Mouse (Mus musculus): ENCODE measurements around the gene Cops4. TPM values are rescaled to one million over a fixed set of nuclear protein-coding genes. Genes with fewer than 3 reads are reported as not detected.
A peak's percentile ranks its signal among the peaks of the same experiment; 100 is the strongest.

Gene Cops4
- 132 TPM for polyA plus RNA-seq (2021)

GRCm38 (mm10) chr5:100518049-100519026 is at the start of gene Cops4:
Cops4 (plus strand) TSS chr5:100518309.
- peak; percentile 95 for ATAC-seq
- peak; percentile 97 for DNase-seq (ENCODE audit: low read depth, low spot score)
- H3K27me3 ChIP-seq = no peaks in the 10 kb centered on the region
- ChIA-PET POLR2A (interaction anchor here (0.7 to 1.4 kb wide), 5 partner anchors 12 to 105 kb away, joined by 3 to 5 read pairs (median 3); partner anchors contain the start of gene Lin54), CTCF (interaction anchor here (0.9 to 3.0 kb wide), 7 partner anchors 10 to 117 kb away, joined by 3 to 11 read pairs (median 3); no protein-coding TSS in a partner anchor)
- in situ Hi-C loops (cut with MboI; ENCODE audit: low pct_unique_long_range_greater_than_20kb) = loop anchor here (5.0 kb wide), 1 partner anchor 86 kb away; no protein-coding TSS in a partner anchor
- TF ChIP-seq CTCF (IDR thresholded peaks at IDR 0.05) = no peak

GRCm38 (mm10) chr5:100476328-100476727 is 41.8 kb upstream of the Cops4 start:
- ChIA-PET CTCF (interaction anchor here (0.7 to 4.4 kb wide), 5 partner anchors 11 to 66 kb away, joined by 3 to 19 read pairs (median 3); no protein-coding TSS in a partner anchor), POLR2A (interaction anchor here (1.3 to 1.4 kb wide), 2 partner anchors 10 to 28 kb away, joined by 3 to 5 read pairs; no protein-coding TSS in a partner anchor)
- DNase-seq (ENCODE audit: low read depth, low spot score) (no peak), ATAC-seq (no peak)
- in situ Hi-C loops (cut with MboI; ENCODE audit: low pct_unique_long_range_greater_than_20kb) = no loop called here
- no peaks in the 10 kb centered on the region for H3K27me3 ChIP-seq
- TF ChIP-seq CTCF (IDR thresholded peaks at IDR 0.05) = peak; percentile 68

- ChIA-PET POLR2A (no interaction called here), CTCF (interaction anchor here (1.9 to 4.4 kb wide), 2 partner anchors 9 to 13 kb away, joined by 6 to 19 read pairs; no protein-coding TSS in a partner anchor)
- ATAC-seq = no peak
- no peaks in the 10 kb centered on the region for H3K27me3 ChIP-seq
- in situ Hi-C loops (cut with MboI; ENCODE audit: low pct_unique_long_range_greater_than_20kb) = no loop called here
- TF ChIP-seq CTCF (IDR thresholded peaks at IDR 0.05) = no peak
- DNase-seq (ENCODE audit: low read depth, low spot score) = no peak
Observed at GRCm38 (mm10) chr5:100477604-100478003, 40.5 kb upstream of the Cops4 start.

GRCm38 (mm10) chr5:100483569-100483968 is 34.5 kb upstream of the Cops4 start:
- no peak for ATAC-seq
- no peak for DNase-seq (ENCODE audit: low read depth, low spot score)
- in situ Hi-C loops (cut with MboI; ENCODE audit: low pct_unique_long_range_greater_than_20kb) = no loop called here
- H3K27me3 ChIP-seq = no peaks in the 10 kb centered on the region
- POLR2A ChIA-PET = no interaction called here
- CTCF ChIA-PET = interaction anchor here (1.3 to 1.4 kb wide), 2 partner anchors 10 to 12 kb away, joined by 4 to 6 read pairs; no protein-coding TSS in a partner anchor
- TF ChIP-seq CTCF (IDR thresholded peaks at IDR 0.05) = no peak

- no peaks in the 10 kb centered on the region for H3K27me3 ChIP-seq
- ATAC-seq (no peak), DNase-seq (ENCODE audit: low read depth, low spot score) (no peak)
- ChIA-PET CTCF (interaction anchor here (0.9 to 1.6 kb wide), 2 partner anchors 10 to 55 kb away, joined by 3 to 6 read pairs; no protein-coding TSS in a partner anchor), POLR2A (no interaction called here)
- in situ Hi-C loops (cut with MboI; ENCODE audit: low pct_unique_long_range_greater_than_20kb) = no loop called here
- TF ChIP-seq CTCF (IDR thresholded peaks at IDR 0.05) = no peak
Observed at GRCm38 (mm10) chr5:100487120-100487519, 31.0 kb upstream of the Cops4 start.

- no peak for TF ChIP-seq CTCF (IDR thresholded peaks at IDR 0.05)
- POLR2A ChIA-PET = no interaction called here
- DNase-seq (ENCODE audit: low read depth, low spot score) (no peak), ATAC-seq (no peak)
- CTCF ChIA-PET = interaction anchor here (1.0 kb wide), 1 partner anchor 14 kb away, joined by 3 read pairs; no protein-coding TSS in a partner anchor
- in situ Hi-C loops (cut with MboI; ENCODE audit: low pct_unique_long_range_greater_than_20kb) = no loop called here
- no peaks in the 10 kb centered on the region for H3K27me3 ChIP-seq
Observed at GRCm38 (mm10) chr5:100488231-100488630, 29.9 kb upstream of the Cops4 start.

GRCm38 (mm10) chr5:100489340-100489739 is 28.8 kb upstream of the Cops4 start:
- no peak for DNase-seq (ENCODE audit: low read depth, low spot score)
- ChIA-PET POLR2A (no interaction called here), CTCF (interaction anchor here (1.0 to 4.0 kb wide), 2 partner anchors 12 to 15 kb away, joined by 3 to 19 read pairs; no protein-coding TSS in a partner anchor)
- TF ChIP-seq CTCF (IDR thresholded peaks at IDR 0.05) = no peak
- H3K27me3 ChIP-seq = no peaks in the 10 kb centered on the region
- no peak for ATAC-seq
- in situ Hi-C loops (cut with MboI; ENCODE audit: low pct_unique_long_range_greater_than_20kb) = no loop called here

- DNase-seq (ENCODE audit: low read depth, low spot score) = no peak
- in situ Hi-C loops (cut with MboI; ENCODE audit: low pct_unique_long_range_greater_than_20kb) = no loop called here
- peak; percentile 20 for ATAC-seq
- ChIA-PET CTCF (interaction anchor here (1.1 to 4.0 kb wide), 4 partner anchors 10 to 55 kb away, joined by 3 to 19 read pairs (median 8); no protein-coding TSS in a partner anchor), POLR2A (no interaction called here)
- no peaks in the 10 kb centered on the region for H3K27me3 ChIP-seq
- TF ChIP-seq CTCF (IDR thresholded peaks at IDR 0.05) = no peak
Observed at GRCm38 (mm10) chr5:100491704-100492103, 26.4 kb upstream of the Cops4 start.

- TF ChIP-seq CTCF (IDR thresholded peaks at IDR 0.05) = no peak
- DNase-seq (ENCODE audit: low read depth, low spot score) (no peak), ATAC-seq (peak; percentile 80)
- H3K27me3 ChIP-seq = no peaks in the 10 kb centered on the region
- ChIA-PET CTCF (interaction anchor here (1.1 to 1.6 kb wide), 3 partner anchors 8 to 38 kb away, joined by 4 to 6 read pairs (median 4); partner anchors contain the start of gene Cops4), POLR2A (interaction anchor here (0.6 to 1.3 kb wide), 3 partner anchors 30 to 69 kb away, joined by 3 to 8 read pairs (median 3); no protein-coding TSS in a partner anchor)
- in situ Hi-C loops (cut with MboI; ENCODE audit: low pct_unique_long_range_greater_than_20kb) = no loop called here
Observed at GRCm38 (mm10) chr5:100498436-100499180, 19.5 kb upstream of the Cops4 start.

- in situ Hi-C loops (cut with MboI; ENCODE audit: low pct_unique_long_range_greater_than_20kb) = no loop called here
- POLR2A ChIA-PET = interaction anchor here (0.6 to 1.3 kb wide), 3 partner anchors 29 to 70 kb away, joined by 3 to 8 read pairs (median 3); no protein-coding TSS in a partner anchor
- CTCF ChIA-PET = interaction anchor here (1.1 to 1.6 kb wide), 3 partner anchors 9 to 38 kb away, joined by 4 to 6 read pairs (median 4); partner anchors contain the start of gene Cops4
Observed at GRCm38 (mm10) chr5:100499243-100499642, 18.9 kb upstream of the Cops4 start.

More at GRCm38 (mm10) chr5:100499243-100499642, 18.9 kb upstream of the Cops4 start:
- H3K27me3 ChIP-seq = no peaks in the 10 kb centered on the region
- DNase-seq (ENCODE audit: low read depth, low spot score) (no peak), ATAC-seq (no peak)
- TF ChIP-seq CTCF (IDR thresholded peaks at IDR 0.05) = no peak

Measured in Patski (cell line).